Mouse (Mus musculus): ENCODE measurements at regions not wholly inside any gene's neighbourhood (a gene's known extent, or its start where the extent isn't known, plus 50 kb on each side); places are given as distances from the start of the nearest gene placed in this dataset.

DNA sequence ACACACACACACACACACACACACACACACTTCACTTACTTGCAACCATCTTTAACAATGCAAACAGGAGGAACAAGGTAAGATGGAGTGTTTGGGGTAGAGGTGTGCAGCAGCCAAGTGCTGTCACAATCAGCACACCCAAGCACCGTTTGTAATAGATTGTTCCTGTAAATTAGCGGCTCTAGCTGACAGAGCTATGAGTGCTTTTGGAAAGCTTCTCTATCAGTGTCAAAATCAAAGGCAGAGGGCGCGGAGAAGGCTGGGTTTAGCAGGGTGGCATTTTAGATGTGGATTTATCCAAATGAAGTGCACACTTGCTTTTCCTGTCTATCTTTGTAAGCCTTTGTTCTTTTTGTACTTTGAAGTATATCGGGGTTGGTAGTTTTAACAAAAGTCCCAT, 184.6 kb downstream of the Cog6 start:
- TF ChIP-seq CTCF (IDR thresholded peaks at IDR 0.05; ENCODE audit: borderline replicate concordance, extremely low read depth, insufficient read depth, insufficient read length), result no peak
- TF ChIP-seq POLR2A (IDR thresholded peaks at IDR 0.05; ENCODE audit: borderline replicate concordance, extremely low read depth, insufficient read depth, insufficient read length, poor library complexity, severe bottlenecking), result no peak
- no peak for DNase-seq (ENCODE audit: low read depth)

- DNase-seq (ENCODE audit: low read depth), result no peak
- TF ChIP-seq CTCF (IDR thresholded peaks at IDR 0.05; ENCODE audit: borderline replicate concordance, extremely low read depth, insufficient read depth, insufficient read length), result no peak
- no peak for TF ChIP-seq POLR2A (IDR thresholded peaks at IDR 0.05; ENCODE audit: borderline replicate concordance, extremely low read depth, insufficient read depth, insufficient read length, poor library complexity, severe bottlenecking)
These were observed 185.1 kb downstream of the Cog6 start for GRCm38 (mm10) chr3:52831986-52832385.

GRCm38 (mm10) chr3:52830101-52830500, 186.9 kb downstream of the Cog6 start:
- no peak for DNase-seq (ENCODE audit: low read depth)
- TF ChIP-seq POLR2A (IDR thresholded peaks at IDR 0.05; ENCODE audit: borderline replicate concordance, extremely low read depth, insufficient read depth, insufficient read length, poor library complexity, severe bottlenecking), result no peak

DNA sequence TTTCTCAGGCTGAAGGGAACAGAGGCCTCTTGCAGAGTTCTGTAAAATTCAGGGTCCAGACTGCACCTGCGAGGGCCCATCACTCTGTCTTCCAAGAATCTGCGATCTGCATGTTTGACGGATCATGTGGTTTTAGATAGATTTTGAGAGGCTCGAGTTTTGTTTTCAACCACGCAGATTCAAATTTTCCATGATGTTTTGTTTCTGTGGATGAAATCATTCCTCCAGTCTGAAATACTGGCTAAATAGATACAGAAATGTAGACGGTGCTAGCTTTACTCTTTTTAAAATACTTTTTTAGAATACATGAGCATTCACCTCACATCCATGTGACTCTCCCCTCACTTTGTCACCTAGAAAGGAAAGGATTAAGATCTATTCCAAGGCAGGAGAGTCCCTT, 188.0 kb downstream of the Cog6 start:
- TF ChIP-seq CTCF (IDR thresholded peaks at IDR 0.05; ENCODE audit: borderline replicate concordance, extremely low read depth, insufficient read depth, insufficient read length), result no peak
- no peak for DNase-seq (ENCODE audit: low read depth)

GRCm38 (mm10) chr3:52828473-52828872, 188.6 kb downstream of the Cog6 start:
- DNase-seq (ENCODE audit: low read depth), result no peak
- TF ChIP-seq CTCF (IDR thresholded peaks at IDR 0.05; ENCODE audit: borderline replicate concordance, extremely low read depth, insufficient read depth, insufficient read length) (no peak), POLR2A (IDR thresholded peaks at IDR 0.05; ENCODE audit: borderline replicate concordance, extremely low read depth, insufficient read depth, insufficient read length, poor library complexity, severe bottlenecking) (no peak)

DNA sequence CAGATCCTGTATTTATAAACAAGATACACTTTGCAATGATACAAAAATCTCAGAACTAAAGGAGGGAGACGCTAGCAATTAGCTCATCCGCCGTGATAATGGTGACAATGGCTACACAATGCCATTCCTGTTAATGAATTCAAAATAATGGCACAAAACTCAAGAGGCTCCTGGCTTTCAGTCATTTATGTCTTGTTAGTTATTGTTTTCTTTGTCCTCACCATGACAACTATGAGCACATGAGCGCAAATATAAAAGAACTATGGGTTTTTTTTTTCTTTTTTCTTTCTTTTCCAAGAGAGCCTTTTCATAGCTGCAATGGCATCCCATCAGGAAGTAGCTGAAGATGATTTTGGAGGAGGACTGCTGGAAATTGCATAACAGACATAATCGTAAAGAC, 194.2 kb downstream of the Cog6 start:
- TF ChIP-seq CTCF (IDR thresholded peaks at IDR 0.05; ENCODE audit: borderline replicate concordance, extremely low read depth, insufficient read depth, insufficient read length) (no peak), POLR2A (IDR thresholded peaks at IDR 0.05; ENCODE audit: borderline replicate concordance, extremely low read depth, insufficient read depth, insufficient read length, poor library complexity, severe bottlenecking) (no peak)
- DNase-seq (ENCODE audit: low read depth), result peak; percentile 23

DNA sequence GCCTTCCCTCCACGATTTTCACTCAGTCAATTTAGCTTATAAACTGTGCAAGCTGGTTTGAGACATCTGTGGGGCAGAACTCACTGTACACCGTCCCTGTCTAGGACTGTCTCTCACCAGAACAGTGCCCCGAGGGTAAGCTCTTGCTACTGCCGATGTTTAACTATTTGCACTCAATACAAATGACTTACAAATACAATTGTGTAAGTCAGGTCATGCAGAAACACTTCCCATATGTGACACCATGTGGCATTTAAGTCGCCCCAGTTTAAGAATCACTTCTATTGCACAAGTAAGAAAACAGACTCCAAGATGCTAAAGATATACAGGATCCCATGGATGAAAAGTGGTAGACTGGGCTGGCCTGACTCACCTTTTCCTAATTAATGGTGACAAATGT, 195.6 kb downstream of the Cog6 start:
- DNase-seq (ENCODE audit: low read depth), result peak; percentile 32
- TF ChIP-seq POLR2A (IDR thresholded peaks at IDR 0.05; ENCODE audit: borderline replicate concordance, extremely low read depth, insufficient read depth, insufficient read length, poor library complexity, severe bottlenecking), result no peak

- TF ChIP-seq CTCF (IDR thresholded peaks at IDR 0.05; ENCODE audit: borderline replicate concordance, extremely low read depth, insufficient read depth, insufficient read length) (no peak), POLR2A (IDR thresholded peaks at IDR 0.05; ENCODE audit: borderline replicate concordance, extremely low read depth, insufficient read depth, insufficient read length, poor library complexity, severe bottlenecking) (no peak)
- no peak for DNase-seq (ENCODE audit: low read depth)
These were observed 198.6 kb downstream of the Cog6 start for GRCm38 (mm10) chr3:52818401-52818800.

- TF ChIP-seq POLR2A (IDR thresholded peaks at IDR 0.05; ENCODE audit: borderline replicate concordance, extremely low read depth, insufficient read depth, insufficient read length, poor library complexity, severe bottlenecking), result no peak
- no peak for DNase-seq (ENCODE audit: low read depth)
These were observed 199.6 kb downstream of the Cog6 start for GRCm38 (mm10) chr3:52817416-52817815.

DNA sequence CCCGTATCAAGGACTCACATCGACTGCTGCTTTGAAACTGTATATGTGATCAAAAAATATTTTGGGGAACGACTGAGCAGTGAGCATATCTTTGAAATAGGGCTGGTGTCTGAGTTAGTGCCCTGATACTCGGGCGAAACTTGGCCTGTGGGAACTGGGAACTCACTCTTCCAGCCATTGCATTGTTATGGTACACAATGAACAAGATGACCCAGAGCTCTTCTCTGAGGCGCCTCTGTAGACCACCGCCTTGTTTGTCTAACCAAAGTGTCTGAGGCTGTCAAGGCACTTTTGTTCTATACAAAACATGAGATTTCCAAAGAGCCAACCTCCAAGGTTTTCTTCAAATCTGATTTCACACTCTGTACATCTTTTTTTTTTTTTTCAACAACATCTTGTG, 201.5 kb downstream of the Cog6 start:
- no peak for DNase-seq (ENCODE audit: low read depth)
- TF ChIP-seq POLR2A (IDR thresholded peaks at IDR 0.05; ENCODE audit: borderline replicate concordance, extremely low read depth, insufficient read depth, insufficient read length, poor library complexity, severe bottlenecking) (no peak), CTCF (IDR thresholded peaks at IDR 0.05; ENCODE audit: borderline replicate concordance, extremely low read depth, insufficient read depth, insufficient read length) (no peak)

DNA sequence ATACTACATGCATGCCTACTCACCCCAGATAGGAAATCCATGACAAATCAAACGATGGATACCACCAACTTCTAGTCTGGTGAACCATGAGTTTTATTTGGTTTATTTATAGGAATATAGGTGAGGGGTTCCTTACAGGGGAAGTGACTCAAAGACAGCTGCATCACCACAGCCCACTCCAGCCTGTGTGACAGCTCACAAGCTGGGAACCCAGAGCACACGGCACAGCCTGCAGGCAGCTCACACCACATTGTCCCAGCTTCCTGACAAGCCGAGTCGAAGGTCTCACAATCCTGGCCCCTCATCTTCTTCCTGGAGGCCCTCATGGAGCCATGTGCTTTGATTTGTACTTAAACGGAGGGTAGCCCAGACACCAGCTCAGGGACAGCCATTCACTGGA, 214.7 kb downstream of the Cog6 start:
- no peak for TF ChIP-seq POLR2A (IDR thresholded peaks at IDR 0.05; ENCODE audit: borderline replicate concordance, extremely low read depth, insufficient read depth, insufficient read length, poor library complexity, severe bottlenecking)
- TF ChIP-seq CTCF (IDR thresholded peaks at IDR 0.05; ENCODE audit: borderline replicate concordance, extremely low read depth, insufficient read depth, insufficient read length), result no peak
- no peak for DNase-seq (ENCODE audit: low read depth)

DNA sequence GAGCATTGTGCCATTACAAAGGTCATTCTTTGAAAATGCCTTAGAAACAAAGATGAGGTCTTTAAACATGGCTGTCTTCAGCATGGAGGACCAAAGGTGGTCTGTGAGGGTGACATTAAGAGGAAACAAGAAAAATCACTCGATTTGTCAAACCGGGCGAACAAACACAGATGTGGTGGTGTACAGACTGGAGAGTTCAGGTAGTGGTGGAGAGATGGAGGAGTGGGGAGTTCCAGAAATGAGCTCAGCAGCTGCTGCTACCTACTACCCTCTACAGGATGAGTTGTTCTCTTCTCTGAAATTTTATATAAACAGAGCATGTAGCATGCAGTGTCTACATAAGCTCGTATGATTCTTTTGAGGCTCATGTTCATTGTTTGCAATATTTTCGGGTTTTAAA, 215.6 kb downstream of the Cog6 start:
- TF ChIP-seq CTCF (IDR thresholded peaks at IDR 0.05; ENCODE audit: borderline replicate concordance, extremely low read depth, insufficient read depth, insufficient read length) (no peak), POLR2A (IDR thresholded peaks at IDR 0.05; ENCODE audit: borderline replicate concordance, extremely low read depth, insufficient read depth, insufficient read length, poor library complexity, severe bottlenecking) (no peak)
- DNase-seq (ENCODE audit: low read depth), result no peak

DNA sequence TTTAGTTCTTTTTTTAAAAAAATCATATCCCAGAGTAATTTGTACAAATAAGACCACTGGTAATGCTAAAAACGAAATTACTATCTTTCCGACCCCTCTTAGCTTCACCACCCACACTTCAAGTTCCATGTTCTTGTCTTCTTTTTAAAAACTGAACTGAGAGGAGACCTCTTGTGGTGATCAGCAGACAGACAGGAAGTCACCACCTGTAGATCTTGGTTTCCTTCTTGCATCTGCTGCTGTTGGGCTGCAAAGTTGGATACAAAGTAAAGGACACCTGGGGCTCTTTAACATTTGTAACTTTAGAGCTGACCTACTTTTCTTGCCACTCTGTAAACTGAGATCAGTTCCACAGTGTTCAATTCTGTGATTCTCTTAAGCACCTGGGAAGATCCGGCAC, 216.4 kb downstream of the Cog6 start:
- DNase-seq (ENCODE audit: low read depth), result no peak
- no peak for TF ChIP-seq POLR2A (IDR thresholded peaks at IDR 0.05; ENCODE audit: borderline replicate concordance, extremely low read depth, insufficient read depth, insufficient read length, poor library complexity, severe bottlenecking)
- peak; percentile 24; the same call in 1 of the 2 replicates for TF ChIP-seq CTCF (IDR thresholded peaks at IDR 0.05; ENCODE audit: borderline replicate concordance, extremely low read depth, insufficient read depth, insufficient read length)
